Mouse (Mus musculus) testis, adult 2 months (tissue): ENCODE results near the gene 6030468B19Rik. TPM values are rescaled to one million over a fixed set of nuclear protein-coding genes. Genes with fewer than 3 reads are reported as not detected.

Experiments
- H3K27ac ChIP-seq: fragments of 200-500 bp; 2 replicates; pipeline ENCODE4 v1.5.1; 2012; ENCODE audit warnings: low read depth, low read length; ENCODE audit not compliant: control insufficient read depth, insufficient read depth
- H3K27me3 ChIP-seq: fragments of 200-500 bp; 2 replicates; pipeline ENCODE4 v1.6.1; 2012; ENCODE audit warnings: mild to moderate bottlenecking, low read length, moderate library complexity; ENCODE audit not compliant: control insufficient read depth, insufficient read depth
- H3K36me3 ChIP-seq: fragments of 200-500 bp; 2 replicates; pipeline ENCODE4 v1.6.1; 2012; ENCODE audit warnings: mild to moderate bottlenecking, low read length; ENCODE audit not compliant: control insufficient read depth, insufficient read depth
- H3K4me1 ChIP-seq: fragments of 200-500 bp; 2 replicates; pipeline ENCODE4 v1.6.1; 2012; ENCODE audit warnings: low read length; ENCODE audit not compliant: control insufficient read depth, insufficient read depth
- H3K4me3 ChIP-seq: fragments of 200-500 bp; 2 replicates; pipeline ENCODE4 v1.5.1; 2012; ENCODE audit warnings: low read depth, mild to moderate bottlenecking, low read length, moderate library complexity, mixed read lengths; ENCODE audit not compliant: control insufficient read depth
- CTCF ChIP-seq: fragments of 200-500 bp; IDR thresholded peaks from 2 replicates; pipeline ENCODE4 v1.5.1; 2012; ENCODE audit warnings: low read depth, mild to moderate bottlenecking, inconsistent platforms, low read length, moderate library complexity; ENCODE audit not compliant: control insufficient read depth, insufficient read depth, insufficient replicate concordance
- POLR2A ChIP-seq: fragments of 200-500 bp; IDR thresholded peaks from 2 replicates; pipeline ENCODE4 v1.6.1; 2012; ENCODE audit warnings: low read depth, mild to moderate bottlenecking, inconsistent platforms, low read length, moderate library complexity; ENCODE audit not compliant: control insufficient read depth
- polyA plus RNA-seq: library from polyadenylated mRNA; depleted of rRNA; stranded (reverse); fragments of >200 nt; gene quantifications from 2 replicates; pipeline ENCODE4 v1.2.3, GENCODE M21; 2012

The 6030468B19Rik gene
- polyA plus RNA-seq, 1 experiment: not detected

- Histone ChIP-seq H3K27ac (no peak overlapping the region), H3K27me3 (no peaks in the 10 kb centered on the region), H3K36me3 (no peaks in the 10 kb centered on the region), H3K4me1 (peaks cover 7% of the 10 kb centered on the region), H3K4me3 (no peak overlapping the region)
- TF ChIP-seq CTCF: no peak
- TF ChIP-seq POLR2A: no peak
Measured at GRCm38 (mm10) chr11:117772352-117772751, 25.1 kb upstream of the 6030468B19Rik start.

- Histone ChIP-seq H3K4me3 (no peak overlapping the region), H3K36me3 (no peaks in the 10 kb centered on the region), H3K4me1 (peaks cover 22% of the 10 kb centered on the region), H3K27me3 (no peaks in the 10 kb centered on the region), H3K27ac (no peak overlapping the region)
- TF ChIP-seq POLR2A (no peak), CTCF (no peak)
Measured at GRCm38 (mm10) chr11:117774925-117775324, 22.5 kb upstream of the 6030468B19Rik start.

- H3K4me3 ChIP-seq: no peak overlapping the region
- TF ChIP-seq POLR2A (no peak), CTCF (no peak)
- H3K36me3 ChIP-seq: no peaks in the 10 kb centered on the region
- H3K4me1 ChIP-seq: peaks cover 27% of the 10 kb centered on the region
- H3K27ac ChIP-seq: no peak overlapping the region
- no peaks in the 10 kb centered on the region for H3K27me3 ChIP-seq
Measured at GRCm38 (mm10) chr11:117775540-117775939, 21.9 kb upstream of the 6030468B19Rik start.

GRCm38 (mm10) chr11:117776085-117776792 lies 21.2 kb upstream of the 6030468B19Rik start:
- Histone ChIP-seq H3K36me3 (no peaks in the 10 kb centered on the region), H3K4me1 (peaks cover 33% of the 10 kb centered on the region), H3K4me3 (no peak overlapping the region), H3K27me3 (no peaks in the 10 kb centered on the region), H3K27ac (no peak overlapping the region)
- TF ChIP-seq POLR2A (no peak), CTCF (no peak)

- TF ChIP-seq CTCF (no peak), POLR2A (no peak)
- Histone ChIP-seq H3K36me3 (no peaks in the 10 kb centered on the region), H3K4me1 (peaks cover 36% of the 10 kb centered on the region), H3K27ac (no peak overlapping the region), H3K4me3 (no peak overlapping the region), H3K27me3 (no peaks in the 10 kb centered on the region)
Measured at GRCm38 (mm10) chr11:117777111-117777510, 20.3 kb upstream of the 6030468B19Rik start.

GRCm38 (mm10) chr11:117778031-117778430 lies 19.4 kb upstream of the 6030468B19Rik start:
- no peak for TF ChIP-seq POLR2A
- no peak for TF ChIP-seq CTCF
- Histone ChIP-seq H3K27ac (no peak overlapping the region), H3K4me3 (no peak overlapping the region), H3K36me3 (no peaks in the 10 kb centered on the region), H3K4me1 (peaks cover 33% of the 10 kb centered on the region), H3K27me3 (no peaks in the 10 kb centered on the region)

- H3K4me1 ChIP-seq: peaks cover 29% of the 10 kb centered on the region
- no peak for TF ChIP-seq POLR2A
- no peak for TF ChIP-seq CTCF
- H3K27me3 ChIP-seq: no peaks in the 10 kb centered on the region
- H3K27ac ChIP-seq: peak overlapping the region; percentile 88
- peak overlapping the region; percentile 76 for H3K4me3 ChIP-seq
- H3K36me3 ChIP-seq: no peaks in the 10 kb centered on the region
Measured at GRCm38 (mm10) chr11:117778851-117779433, 18.5 kb upstream of the 6030468B19Rik start.
